Mouse (Mus musculus) midbrain, postnatal 0 days (tissue): ENCODE results near the gene Mdk. TPM values are rescaled to one million over a fixed set of nuclear protein-coding genes. Genes with fewer than 3 reads are reported as not detected.

Experiments used
- ATAC-seq: fragments of 200-750 bp; cut with Nextera tagmentation; 2 replicates; pipeline ENCODE4 v1.8.0; 2017; ENCODE audit warnings: moderate number of reproducible peaks, mild to moderate bottlenecking, moderate TSS enrichment, moderate library complexity; ENCODE audit not compliant: low FRiP score
- DNase-seq: peaks from one replicate; pipeline ENCODE4 v3.0.0-alpha.2; 2015; ENCODE audit warnings: low spot score
- H3K27ac ChIP-seq: fragments of 300-500 bp; sonication (generic); 2 replicates; pipeline ENCODE4 v1.5.1; 2014; ENCODE audit warnings: low read depth, mild to moderate bottlenecking, low read length, mixed read lengths
- H3K27me3 ChIP-seq: fragments of 300-500 bp; sonication (generic); 2 replicates; pipeline ENCODE4 v1.6.1; 2014; ENCODE audit warnings: low read length, control low read depth, mixed read lengths; ENCODE audit not compliant: insufficient read depth
- H3K36me3 ChIP-seq: fragments of 300-500 bp; sonication (generic); 2 replicates; pipeline ENCODE4 v1.6.1; 2014; ENCODE audit warnings: low read length, control low read depth, mixed read lengths; ENCODE audit not compliant: insufficient read depth
- H3K4me1 ChIP-seq: fragments of 300-500 bp; sonication (generic); 2 replicates; pipeline ENCODE4 v1.6.1; 2014; ENCODE audit warnings: mild to moderate bottlenecking, control low read depth, antibody characterized with exemption, low read length, mixed read lengths; ENCODE audit not compliant: insufficient read depth
- H3K4me2 ChIP-seq: fragments of 300-500 bp; sonication (generic); 2 replicates; pipeline ENCODE4 v1.6.1; 2014; ENCODE audit warnings: low read depth, mild to moderate bottlenecking, low read length, mixed read lengths; ENCODE audit not compliant: poor library complexity, severe bottlenecking
- H3K4me3 ChIP-seq: fragments of 300-500 bp; sonication (generic); 2 replicates; pipeline ENCODE4 v1.5.1; 2014; ENCODE audit warnings: low read depth, mild to moderate bottlenecking, low read length, moderate library complexity
- H3K9ac ChIP-seq: fragments of 300-500 bp; sonication (generic); replicated peaks from 2 replicates; pipeline ENCODE4 v1.6.1; 2014; ENCODE audit warnings: mild to moderate bottlenecking, low read length, moderate library complexity, mixed read lengths; ENCODE audit not compliant: poor library complexity, severe bottlenecking
- H3K9me3 ChIP-seq: fragments of 300-500 bp; sonication (generic); 2 replicates; pipeline ENCODE4 v1.6.1; 2016; ENCODE audit warnings: low read length, control low read depth
- CTCF ChIP-seq: IDR thresholded peaks from 2 replicates; pipeline ENCODE4 v1.5.1; 2016; ENCODE audit warnings: antibody characterized with exemption, mild to moderate bottlenecking
- WGBS: fragments of 180-500 bp; shearing (Covaris S2); extraction: QIAGEN DNeasy Blood & Tissue Kit; methylation state at CpG from one replicate; pipeline ENCODE4 v1.1.7; 2014; 5-methylcytosine and 5-hydroxymethylcytosine counted together
- polyA plus RNA-seq: library from polyadenylated mRNA; unstranded; fragments of >200 nt; fragmentation: Nextera tagmentation; extraction: Ambion mirVana; gene quantifications from 2 replicates; pipeline ENCODE4 v1.2.1, GENCODE M21; 2015
- total RNA-seq: library from RNA; depleted of rRNA; stranded (reverse); fragments of >200 nt; gene quantifications from 2 replicates; pipeline ENCODE4 v1.2.3, GENCODE M21; 2014

Gene Mdk
- total and polyA plus RNA-seq, 2 experiments from 2014 or later, result 39.0 to 71.4 TPM

- H3K4me2 ChIP-seq, result no peak overlapping the region
- peaks cover 10% of the 10 kb centered on the region; the same call in 1 of the 2 replicates for H3K4me1 ChIP-seq
- WGBS, result 39% methylated on average over 4 of the region's 4 CpGs
- H3K27ac ChIP-seq, result no peak overlapping the region
- DNase-seq (no peak), ATAC-seq (no peak; the same call in 1 of the 2 replicates)
- H3K27me3 ChIP-seq, result no peaks in the 10 kb centered on the region
- no peaks in the 10 kb centered on the region for H3K9me3 ChIP-seq
- H3K36me3 ChIP-seq, result no peaks in the 10 kb centered on the region
- H3K9ac ChIP-seq, result no peak overlapping the region
- H3K4me3 ChIP-seq, result no peak overlapping the region
- no peak for TF ChIP-seq CTCF
Observed at GRCm38 (mm10) chr2:91957096-91957495, 25.0 kb upstream of the Mdk start.

GRCm38 (mm10) chr2:91955875-91956274 is 23.8 kb upstream of the Mdk start:
- no peak for ATAC-seq
- TF ChIP-seq CTCF, result no peak
- DNase-seq, result no peak
- H3K36me3 ChIP-seq, result no peaks in the 10 kb centered on the region
- H3K9me3 ChIP-seq, result no peaks in the 10 kb centered on the region
- no peak overlapping the region for H3K4me2 ChIP-seq
- no peak overlapping the region for H3K4me3 ChIP-seq
- no peak overlapping the region for H3K27ac ChIP-seq
- WGBS, result 84% methylated on average over 6 of the region's 6 CpGs
- no peak overlapping the region for H3K9ac ChIP-seq
- peaks cover 6% of the 10 kb centered on the region; the same call in 1 of the 2 replicates for H3K4me1 ChIP-seq
- no peaks in the 10 kb centered on the region for H3K27me3 ChIP-seq

GRCm38 (mm10) chr2:91955121-91955591 is 23.1 kb upstream of the Mdk start:
- no peak overlapping the region for H3K4me2 ChIP-seq
- WGBS, result 83% methylated on average over 4 of the region's 4 CpGs
- H3K36me3 ChIP-seq, result no peaks in the 10 kb centered on the region
- DNase-seq, result no peak
- no peak overlapping the region for H3K4me3 ChIP-seq
- peaks cover 8% of the 10 kb centered on the region; the same call in 1 of the 2 replicates for H3K4me1 ChIP-seq
- H3K9ac ChIP-seq, result no peak overlapping the region
- no peak for TF ChIP-seq CTCF
- no peaks in the 10 kb centered on the region for H3K27me3 ChIP-seq
- no peak overlapping the region for H3K27ac ChIP-seq
- no peaks in the 10 kb centered on the region for H3K9me3 ChIP-seq
- no peak for ATAC-seq

- Histone ChIP-seq H3K4me3 (no peak overlapping the region), H3K4me1 (0 out of 2 replicates have a peak, but pooled peaks cover 15% of the 10 kb centered on the region), H3K4me2 (no peak overlapping the region), H3K27me3 (no peaks in the 10 kb centered on the region), H3K27ac (no peak overlapping the region), H3K9me3 (no peaks in the 10 kb centered on the region), H3K9ac (no peak overlapping the region), H3K36me3 (no peaks in the 10 kb centered on the region)
- 0 out of 2 replicates have a peak, but pooled peaks have one; percentile 17 for TF ChIP-seq CTCF
- 35% methylated on average over 5 of the region's 5 CpGs for WGBS
- ATAC-seq (no peak), DNase-seq (no peak)
Observed at GRCm38 (mm10) chr2:91953825-91954224, 21.7 kb upstream of the Mdk start.

GRCm38 (mm10) chr2:91950275-91951085 is 18.4 kb upstream of the Mdk start:
- no peaks in the 10 kb centered on the region for H3K9me3 ChIP-seq
- ATAC-seq (peak; percentile 18; the same call in 1 of the 2 replicates), DNase-seq (no peak)
- H3K36me3 ChIP-seq, result no peaks in the 10 kb centered on the region
- H3K27ac ChIP-seq, result 0 out of 2 replicates have a peak overlapping the region, but pooled peaks have one; percentile 32
- no peak for TF ChIP-seq CTCF
- peak overlapping the region; percentile 26 for H3K4me2 ChIP-seq
- H3K27me3 ChIP-seq, result no peaks in the 10 kb centered on the region
- no peak overlapping the region for H3K4me3 ChIP-seq
- H3K4me1 ChIP-seq, result 0 out of 2 replicates have a peak, but pooled peaks cover 14% of the 10 kb centered on the region
- 26% methylated on average over 15 of the region's 15 CpGs for WGBS
- H3K9ac ChIP-seq, result 0 out of 2 replicates have a peak overlapping the region, but pooled peaks have one; percentile 19
